Mouse (Mus musculus) neutrophil, adult 5-6 weeks (primary cell): ENCODE measurements around the gene Bmp8a. TPM values are rescaled to one million over a fixed set of nuclear protein-coding genes. Genes with fewer than 3 reads are reported as not detected.
"Not testable (repeated sequence)": the region's sequence is repeated elsewhere in the genome, so short reads cannot be mapped to it uniquely, and the experiment has no call there.

Experiments used
- ATAC-seq: fragments of 151-379, 151-347 bp; 2 replicates; pipeline ENCODE4 v1.8.0; 2017; ENCODE audit warnings: mild to moderate bottlenecking, moderate TSS enrichment; ENCODE audit not compliant: insufficient number of reproducible peaks, poor library complexity, low FRiP score, severe bottlenecking; ENCODE audit errors: extremely low read depth
- total RNA-seq: library from RNA; stranded (forward); fragments of 200-1000 nt; gene quantifications from 2 replicates; pipeline ENCODE4 v1.2.3, GENCODE M21; 2017

The Bmp8a gene
- total RNA-seq, 1 experiment from 2014 or later, result not detected

DNA sequence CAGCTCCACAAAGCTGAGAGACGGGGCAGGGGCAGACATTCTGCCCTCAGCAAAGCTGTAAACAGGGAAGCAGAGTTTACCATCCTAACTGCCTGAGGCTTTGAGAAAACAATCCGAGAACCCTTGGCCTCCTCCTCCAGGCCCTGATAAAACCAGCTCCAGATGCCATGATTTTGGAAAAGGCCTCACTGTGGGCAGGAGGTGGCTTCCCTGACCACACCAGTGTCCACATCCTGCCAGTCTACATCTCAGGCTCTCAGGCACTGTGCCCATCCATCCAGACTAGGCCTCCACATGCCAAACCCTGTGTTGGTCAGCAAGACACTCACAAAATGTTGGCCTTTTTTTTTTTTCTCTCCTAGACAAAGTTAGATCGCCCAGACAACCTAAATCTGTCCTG is 8.9 kb downstream of the Bmp8a start:
- no peak for ATAC-seq

DNA sequence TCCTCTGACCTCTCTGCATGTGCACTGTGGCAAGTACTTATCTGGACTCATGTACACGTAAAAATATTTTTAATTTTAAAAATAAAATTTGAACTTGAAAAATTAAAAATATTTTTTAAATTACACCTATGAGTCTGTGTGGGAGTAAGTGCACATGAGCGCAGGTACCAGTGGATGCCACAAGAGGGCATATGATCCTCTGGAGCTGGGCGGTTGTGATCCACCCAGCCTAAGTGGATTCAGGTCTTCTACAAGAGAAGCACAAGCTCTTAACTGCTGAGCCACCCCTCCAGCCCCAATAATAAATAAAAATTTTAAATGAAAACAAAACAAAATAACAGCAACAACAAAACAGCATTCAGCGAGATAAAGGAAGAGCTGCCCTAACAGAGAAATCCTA is 9.9 kb downstream of the Bmp8a start:
- no peak for ATAC-seq

GRCm38 (mm10) chr4:123331961-123332360 is 11.1 kb downstream of the Bmp8a start:
- not testable (repeated sequence) for ATAC-seq

DNA sequence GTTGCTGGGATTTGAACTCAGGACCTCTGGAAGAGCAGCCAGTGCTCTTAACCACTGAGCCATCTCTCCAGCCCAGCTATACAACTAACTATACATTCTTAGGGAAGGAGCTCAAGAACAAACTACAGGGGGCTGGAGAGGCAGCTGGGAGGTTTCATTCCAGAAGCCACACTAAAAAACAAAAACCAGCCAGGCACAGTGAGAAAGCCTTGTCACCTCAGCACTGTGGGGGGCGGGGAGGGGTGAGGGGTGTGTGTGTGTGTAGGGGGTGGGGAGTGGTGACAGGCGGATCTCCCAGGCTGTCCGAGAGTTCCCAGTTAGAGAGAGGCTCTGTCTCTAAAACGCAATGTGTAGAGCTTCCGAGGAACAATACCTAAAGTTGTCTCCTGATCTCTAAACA is 11.7 kb downstream of the Bmp8a start:
- no peak for ATAC-seq

DNA sequence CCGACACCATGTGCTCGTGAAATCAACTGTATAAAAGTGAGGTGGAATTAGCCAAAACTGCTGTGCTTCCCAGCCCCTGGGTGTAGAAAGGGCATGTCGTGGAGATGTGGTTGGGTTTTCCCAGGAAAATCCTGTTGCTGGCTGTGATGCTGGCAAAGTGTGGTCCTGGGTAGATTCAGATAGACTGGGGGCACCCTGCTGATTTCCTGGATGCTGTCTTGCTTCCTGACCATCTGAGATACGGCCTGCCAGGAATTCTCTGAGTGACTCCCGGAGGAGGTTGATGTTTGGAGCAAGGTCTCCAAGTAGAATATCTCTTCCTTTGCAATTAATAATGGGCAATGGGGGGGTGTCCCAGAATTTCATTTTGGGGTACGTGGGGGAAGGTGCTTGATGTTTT is 14.1 kb downstream of the Bmp8a start:
- no peak for ATAC-seq

GRCm38 (mm10) chr4:123327630-123328029 is 15.4 kb downstream of the Bmp8a start:
- no peak for ATAC-seq

GRCm38 (mm10) chr4:123326087-123326486 is 17.0 kb downstream of the Bmp8a start:
- no peak for ATAC-seq

DNA sequence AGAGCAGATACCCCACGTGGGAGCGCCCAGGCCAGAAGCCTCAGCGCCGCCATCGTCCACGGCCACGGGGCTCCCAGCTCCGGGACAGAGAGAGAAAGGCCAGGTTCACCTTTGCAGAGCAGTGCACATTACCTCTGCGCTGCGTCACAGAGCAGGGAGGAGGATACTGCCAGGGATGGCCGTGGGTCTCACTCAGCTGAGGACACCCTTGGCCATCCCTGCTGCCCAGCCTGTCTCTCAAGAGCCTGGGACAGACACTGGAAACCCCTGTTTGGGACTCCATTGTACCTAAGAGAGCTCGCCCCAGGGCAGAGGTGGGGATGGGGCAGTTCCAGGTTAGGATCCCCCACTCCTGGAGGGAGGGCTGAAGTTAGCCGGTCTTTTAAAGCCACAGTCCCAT is 19.5 kb downstream of the Bmp8a start, which contains the start of gene Oxct2a:
Gene Oxct2a, minus strand, starts transcription at position 101 of the 400 bp plus-strand sequence.
- no peak for ATAC-seq

DNA sequence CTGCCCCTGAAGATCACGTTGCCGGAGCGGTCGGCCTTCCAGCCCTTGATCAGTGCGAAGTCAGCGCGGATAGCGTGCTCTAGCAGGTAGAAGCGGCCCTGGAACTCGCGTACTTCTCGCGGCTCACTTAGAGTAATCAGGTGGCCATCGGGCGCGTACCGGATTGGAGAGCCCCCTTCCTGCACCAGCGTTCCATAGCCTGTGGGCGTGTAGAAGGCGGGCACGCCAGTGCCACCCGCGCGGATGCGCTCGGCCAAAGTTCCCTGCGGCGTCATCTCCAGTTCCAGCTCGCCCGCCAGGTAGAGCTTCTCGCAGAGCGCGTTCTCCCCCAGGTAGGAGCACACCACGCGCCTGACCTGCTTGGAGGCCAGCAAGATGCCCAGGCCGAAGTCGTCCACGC is 20.1 kb downstream of the Bmp8a start:
- not testable (repeated sequence) for ATAC-seq

DNA sequence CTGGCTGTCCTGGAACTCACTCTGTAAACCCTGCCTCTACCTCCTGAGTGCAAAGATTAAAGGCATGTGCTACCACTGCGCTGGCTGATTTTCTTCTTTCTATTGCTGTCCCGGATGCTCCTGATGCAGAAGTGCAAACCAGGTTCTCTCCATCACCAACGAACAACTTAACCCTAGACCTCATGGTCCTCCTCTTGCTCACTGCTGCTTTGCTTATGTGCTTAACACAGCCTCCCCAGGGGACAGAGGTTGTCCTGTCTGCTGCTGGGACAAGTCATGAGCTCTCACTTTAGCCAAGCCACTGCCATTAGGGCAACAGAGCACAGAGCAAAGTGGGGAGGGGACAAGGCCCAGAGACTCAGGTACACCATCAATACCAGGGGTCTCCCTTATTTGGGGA is 28.6 kb downstream of the Bmp8a start:
- ATAC-seq, result no peak

- ATAC-seq, result no peak
Observed at GRCm38 (mm10) chr4:123313010-123313409, 30.0 kb downstream of the Bmp8a start.

DNA sequence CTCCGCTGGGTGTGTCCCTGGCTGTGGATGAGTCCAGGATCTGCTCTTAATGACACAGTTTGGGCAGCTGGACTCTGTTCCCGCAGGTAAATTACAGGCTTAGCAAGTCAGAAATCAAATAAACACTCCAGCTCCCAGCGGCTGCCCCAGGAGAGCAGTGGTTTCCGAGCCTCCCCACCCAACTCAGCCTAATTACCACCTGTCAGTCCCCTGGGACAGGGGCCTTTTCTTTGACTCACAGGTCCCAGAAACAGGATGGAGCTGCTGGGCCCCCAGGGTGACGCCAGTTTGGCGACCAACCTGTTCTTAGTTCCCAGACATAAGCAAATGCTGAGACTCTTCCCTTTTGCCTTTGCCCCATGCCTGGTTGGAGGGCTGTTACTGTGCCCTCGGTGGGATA is 31.2 kb downstream of the Bmp8a start:
- no peak for ATAC-seq

- ATAC-seq, result no peak
Observed at GRCm38 (mm10) chr4:123308292-123308691, 34.8 kb downstream of the Bmp8a start.

DNA sequence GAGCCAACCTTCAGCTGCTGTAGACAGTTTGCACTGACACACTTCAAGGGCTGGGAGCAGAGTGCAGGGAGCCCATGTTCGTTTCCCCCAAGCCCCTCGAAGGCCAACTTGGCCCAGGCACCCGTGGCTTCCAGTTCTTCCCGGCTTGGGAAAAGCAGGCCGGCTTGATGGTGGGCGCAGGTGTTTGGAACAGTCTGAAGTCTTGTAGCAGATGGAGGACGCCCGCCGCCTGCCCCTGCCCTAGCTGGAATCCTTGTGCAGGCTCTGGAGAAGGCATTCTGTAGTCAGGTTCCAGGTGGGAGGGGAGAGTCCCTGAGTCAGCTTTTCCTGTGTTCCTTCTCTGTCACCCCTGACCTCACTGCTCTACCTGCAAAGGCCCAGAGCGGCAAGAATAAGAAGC is 36.1 kb downstream of the Bmp8a start:
- ATAC-seq, result no peak

GRCm38 (mm10) chr4:123305789-123306188 is 37.3 kb downstream of the Bmp8a start:
- ATAC-seq, result peak; percentile 78

GRCm38 (mm10) chr4:123298980-123299670 is 43.9 kb downstream of the Bmp8a start:
- no peak for ATAC-seq

GRCm38 (mm10) chr4:123298226-123298625 is 44.8 kb downstream of the Bmp8a start:
- no peak for ATAC-seq

GRCm38 (mm10) chr4:123297195-123297960 is 45.7 kb downstream of the Bmp8a start:
- ATAC-seq, result no peak

DNA sequence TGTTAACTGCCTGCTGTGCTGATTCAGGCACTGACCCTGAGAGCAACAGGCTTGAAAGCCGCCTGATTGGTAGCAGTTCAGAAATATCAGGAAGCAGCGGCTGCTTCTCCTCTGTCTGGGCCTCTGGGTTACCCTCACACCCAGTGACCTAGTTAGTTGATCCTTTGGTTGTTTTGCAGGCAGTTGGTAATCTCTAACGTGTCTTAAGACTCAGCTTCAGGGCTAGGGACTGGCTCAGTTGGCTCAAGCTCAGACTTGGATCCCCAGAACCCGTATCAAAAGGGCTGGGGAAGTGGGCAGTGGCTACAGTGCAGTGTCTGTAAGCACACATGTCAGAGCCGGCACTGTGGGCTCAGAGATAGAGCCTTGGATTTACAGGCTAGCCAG is 46.9 kb downstream of the Bmp8a start:
- no peak for ATAC-seq

GRCm38 (mm10) chr4:123295516-123296147 is 47.4 kb downstream of the Bmp8a start:
- no peak for ATAC-seq
